18 mouse cellular contexts compared by ENCODE assay signal in the genomic region with DNA sequence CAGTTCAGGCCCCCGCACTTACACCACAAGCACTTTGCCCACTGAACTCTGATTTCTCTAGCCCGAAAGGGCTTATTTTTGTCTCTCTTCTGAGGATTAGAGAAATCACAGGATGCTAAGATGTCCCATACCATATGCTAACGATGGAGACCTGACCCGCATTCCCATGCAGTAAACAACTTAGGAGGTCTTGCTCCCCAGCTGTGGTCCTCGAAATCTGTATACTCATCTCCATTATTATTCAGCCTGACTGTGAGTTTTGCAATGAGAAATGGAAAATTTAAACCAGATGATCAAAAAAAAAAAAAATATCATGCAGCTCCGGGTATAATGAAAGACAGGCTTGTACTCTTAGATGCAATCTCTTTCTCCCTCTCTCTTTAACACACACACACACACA. TPM values are rescaled to one million over a fixed set of nuclear protein-coding genes. Genes with fewer than 3 reads are reported as not detected.
A peak's percentile ranks its signal among the peaks of the same experiment; 100 is the strongest.
DNase-seq lines count a peak whose midpoint lies in the region; ATAC-seq and TF ChIP-seq lines count a peak whose summit lies in the region.
"Had no signal": no experiment of that assay in that cellular context is flagged by ENCODE, and none has a peak within 500 bp of the region (broad histone marks: within the 10 kb centered on the region; RNA-seq: fewer than 3 reads in every experiment).

No protein-coding gene starts in this region.

- no peaks in the 10 kb centered on the region for H3K9me3 ChIP-seq in forebrain, embryonic 12.5 days
- H3K9me3 ChIP-seq in forebrain, embryonic 11.5 days (ENCODE audit: control insufficient read depth, low read length), result no peaks in the 10 kb centered on the region
- no peaks in the 10 kb centered on the region for H3K9me3 ChIP-seq in limb, embryonic 11.5 days (ENCODE audit: control insufficient read depth, low read length)
- H3K9me3 ChIP-seq in limb, embryonic 10.5 days (replicated peaks), result no peaks in the 10 kb centered on the region
- no peaks in the 10 kb centered on the region for H3K9me3 ChIP-seq in embryonic facial prominence, embryonic 11.5 days (replicated peaks; ENCODE audit: control insufficient read depth, low read length)
- no peaks in the 10 kb centered on the region for H3K9me3 ChIP-seq in embryonic facial prominence, embryonic 15.5 days (replicated peaks)
- H3K9me3 ChIP-seq in liver, postnatal 0 days (ENCODE audit: low read length), result no peaks in the 10 kb centered on the region; the same call in 1 of the 2 replicates
- H3K9me3 ChIP-seq: forebrain, embryonic 15.5 days had no signal

- no peaks in the 10 kb centered on the region for H3K27me3 ChIP-seq in forebrain, embryonic 12.5 days
- no peaks in the 10 kb centered on the region for H3K27me3 ChIP-seq in forebrain, embryonic 11.5 days (ENCODE audit: control insufficient read depth, insufficient read depth, low read length)
- no peaks in the 10 kb centered on the region for H3K27me3 ChIP-seq in limb, embryonic 11.5 days (ENCODE audit: control insufficient read depth, insufficient read depth, low read length)
- no peaks in the 10 kb centered on the region for H3K27me3 ChIP-seq in limb, embryonic 10.5 days (ENCODE audit: low read depth, poor library complexity, severe bottlenecking)
- no peaks in the 10 kb centered on the region for H3K27me3 ChIP-seq in embryonic facial prominence, embryonic 11.5 days (ENCODE audit: control insufficient read depth, insufficient read depth, low read length)
- H3K27me3 ChIP-seq in embryonic facial prominence, embryonic 15.5 days, result no peaks in the 10 kb centered on the region
- H3K27me3 ChIP-seq in liver, postnatal 0 days (ENCODE audit: insufficient read depth, low read length), result no peaks in the 10 kb centered on the region
- H3K27me3 ChIP-seq: forebrain, embryonic 15.5 days had no signal

- no peaks in the 10 kb centered on the region for H3K36me3 ChIP-seq in forebrain, embryonic 12.5 days (replicated peaks)
- H3K36me3 ChIP-seq in forebrain, embryonic 11.5 days (ENCODE audit: control insufficient read depth, insufficient read depth, low read length), result no peaks in the 10 kb centered on the region
- H3K36me3 ChIP-seq in limb, embryonic 11.5 days (ENCODE audit: control insufficient read depth, insufficient read depth, low read length), result no peaks in the 10 kb centered on the region
- no peaks in the 10 kb centered on the region for H3K36me3 ChIP-seq in limb, embryonic 10.5 days
- H3K36me3 ChIP-seq in embryonic facial prominence, embryonic 11.5 days (replicated peaks; ENCODE audit: control insufficient read depth, insufficient read depth, low read depth, low read length), result no peaks in the 10 kb centered on the region
- no peaks in the 10 kb centered on the region for H3K36me3 ChIP-seq in embryonic facial prominence, embryonic 15.5 days
- H3K36me3 ChIP-seq in liver, postnatal 0 days (replicated peaks; ENCODE audit: insufficient read depth, low read length), result no peaks in the 10 kb centered on the region
- H3K36me3 ChIP-seq: forebrain, embryonic 15.5 days had no signal

- H3K9ac ChIP-seq in forebrain, embryonic 12.5 days, result no peak overlapping the region
- no peak overlapping the region for H3K9ac ChIP-seq in forebrain, embryonic 11.5 days (ENCODE audit: low read length)
- no peak overlapping the region for H3K9ac ChIP-seq in limb, embryonic 11.5 days (ENCODE audit: low read length)
- no peak overlapping the region for H3K9ac ChIP-seq in embryonic facial prominence, embryonic 11.5 days (replicated peaks; ENCODE audit: low read length)
- H3K9ac ChIP-seq in embryonic facial prominence, embryonic 15.5 days, result no peak overlapping the region
- H3K9ac ChIP-seq in liver, postnatal 0 days (replicated peaks), result no peak overlapping the region
- H3K9ac ChIP-seq: forebrain, embryonic 15.5 days had no signal

- peaks cover 10% of the 10 kb centered on the region for H3K4me1 ChIP-seq in forebrain, embryonic 12.5 days
- H3K4me1 ChIP-seq in forebrain, embryonic 11.5 days (replicated peaks; ENCODE audit: control insufficient read depth, insufficient read depth, low read length), result no peaks in the 10 kb centered on the region
- peaks cover 3% of the 10 kb centered on the region; the same call in 1 of the 2 replicates for H3K4me1 ChIP-seq in limb, embryonic 11.5 days (ENCODE audit: control insufficient read depth, insufficient read depth, low read length)
- H3K4me1 ChIP-seq in limb, embryonic 10.5 days, result peaks cover 26% of the 10 kb centered on the region
- H3K4me1 ChIP-seq in embryonic facial prominence, embryonic 11.5 days (ENCODE audit: control insufficient read depth, insufficient read depth, low read length), result no peaks in the 10 kb centered on the region
- peaks cover 26% of the 10 kb centered on the region for H3K4me1 ChIP-seq in embryonic facial prominence, embryonic 15.5 days
- H3K4me1 ChIP-seq in liver, postnatal 0 days (ENCODE audit: insufficient read depth), result 0 out of 2 replicates have a peak, but pooled peaks cover 3% of the 10 kb centered on the region

- no peak overlapping the region for H3K4me2 ChIP-seq in forebrain, embryonic 12.5 days
- H3K4me2 ChIP-seq in forebrain, embryonic 11.5 days (ENCODE audit: low read depth, low read length, severe bottlenecking), result no peak overlapping the region
- H3K4me2 ChIP-seq in limb, embryonic 11.5 days (ENCODE audit: low read depth, severe bottlenecking), result no peak overlapping the region
- no peak overlapping the region for H3K4me2 ChIP-seq in embryonic facial prominence, embryonic 11.5 days (ENCODE audit: low read depth, low read length)
- no peak overlapping the region for H3K4me2 ChIP-seq in embryonic facial prominence, embryonic 15.5 days (replicated peaks)
- no peak overlapping the region for H3K4me2 ChIP-seq in liver, postnatal 0 days (ENCODE audit: low read depth, low read length)
- H3K4me2 ChIP-seq: forebrain, embryonic 15.5 days had no signal

- H3K4me3 ChIP-seq in forebrain, embryonic 12.5 days (replicated peaks), result no peak overlapping the region
- H3K4me3 ChIP-seq in forebrain, embryonic 11.5 days (ENCODE audit: low read depth, low read length), result no peak overlapping the region
- H3K4me3 ChIP-seq in limb, embryonic 11.5 days (ENCODE audit: low read depth, low read length), result no peak overlapping the region
- H3K4me3 ChIP-seq in limb, embryonic 10.5 days, result no peak overlapping the region
- H3K4me3 ChIP-seq in embryonic facial prominence, embryonic 11.5 days (ENCODE audit: low read depth, low read length), result no peak overlapping the region
- H3K4me3 ChIP-seq in embryonic facial prominence, embryonic 15.5 days (replicated peaks), result no peak overlapping the region
- H3K4me3 ChIP-seq in liver, postnatal 0 days (ENCODE audit: low read depth, low read length), result no peak overlapping the region
- H3K4me3 ChIP-seq: forebrain, embryonic 15.5 days; heart, adult 2 months had no signal

- no peak for ATAC-seq in forebrain, embryonic 12.5 days (ENCODE audit: low FRiP score)
- ATAC-seq in forebrain, embryonic 11.5 days (replicated peaks; ENCODE audit: low FRiP score), result no peak
- 0 out of 2 replicates have a peak, but pooled peaks have one; percentile 35 for ATAC-seq in limb, embryonic 11.5 days (ENCODE audit: insufficient number of reproducible peaks, low FRiP score, low TSS enrichment, low read depth)
- ATAC-seq in embryonic facial prominence, embryonic 11.5 days (replicated peaks; ENCODE audit: insufficient number of reproducible peaks, low FRiP score, low TSS enrichment, low read depth), result peak; percentile 49; the same call in 1 of the 2 replicates
- ATAC-seq in embryonic facial prominence, embryonic 15.5 days (ENCODE audit: insufficient number of reproducible peaks, low FRiP score, low TSS enrichment, low read depth), result peak; percentile 76
- ATAC-seq in liver, postnatal 0 days, result no peak
- ATAC-seq: forebrain, embryonic 15.5 days; intestine, embryonic 16.5 days had no signal

- 0 out of 2 replicates have a peak overlapping the region, but pooled peaks have one; percentile 25 for H3K27ac ChIP-seq in forebrain, embryonic 12.5 days
- no peak overlapping the region for H3K27ac ChIP-seq in forebrain, embryonic 11.5 days (ENCODE audit: low read depth, low read length)
- H3K27ac ChIP-seq in limb, embryonic 11.5 days (replicated peaks; ENCODE audit: low read depth, low read length), result no peak overlapping the region
- no peak overlapping the region for H3K27ac ChIP-seq in limb, embryonic 10.5 days
- no peak overlapping the region for H3K27ac ChIP-seq in embryonic facial prominence, embryonic 11.5 days (replicated peaks; ENCODE audit: low read depth, low read length)
- H3K27ac ChIP-seq in embryonic facial prominence, embryonic 15.5 days (replicated peaks), result peak overlapping the region; percentile 70
- H3K27ac ChIP-seq in liver, postnatal 0 days (ENCODE audit: low read depth), result no peak overlapping the region
- H3K27ac ChIP-seq: forebrain, embryonic 15.5 days; heart, adult 2 months had no signal

- TF ChIP-seq CTCF in liver, postnatal 0 days (IDR thresholded peaks at IDR 0.05; ENCODE audit: low read depth), result no peak

- TF ChIP-seq EP300 in liver, postnatal 0 days (IDR thresholded peaks at IDR 0.05; ENCODE audit: low read depth), result no peak

- no peak for DNase-seq in forebrain, embryonic 11.5 days (ENCODE audit: low spot score)
- DNase-seq in limb, embryonic 11.5 days (ENCODE audit: low spot score), result no peak
- no peak for DNase-seq in limb, embryonic 10.5 days (ENCODE audit: low spot score)
- peak; percentile 62 for DNase-seq in embryonic facial prominence, embryonic 11.5 days (ENCODE audit: low spot score)
- no peak for DNase-seq in liver, postnatal 0 days
- no peak for DNase-seq in gastrocnemius, postnatal 14 days
- DNase-seq: adrenal gland, adult 2 months; adrenal gland, postnatal 25 days; cerebellum, adult 2 months; cerebellum, postnatal 10 days; heart, adult 2 months; heart, postnatal 36 days; kidney, adult 2 months had no signal

- intact Hi-C loops in gastrocnemius, postnatal 14 days (cut with DNase I; ENCODE audit: low total_unique reads), result loop anchor here (10.0 kb wide), 1 partner anchor 296 kb away; no protein-coding TSS in a partner anchor

- WGBS in forebrain, embryonic 12.5 days, result 75% methylated on average over 6 of the region's 6 CpGs
- WGBS in forebrain, embryonic 11.5 days, result 73% methylated on average over 6 of the region's 6 CpGs
- WGBS in limb, embryonic 11.5 days, result 45% methylated on average over 6 of the region's 6 CpGs
- WGBS in limb, embryonic 10.5 days, result 64% methylated on average over 6 of the region's 6 CpGs
- 44% methylated on average over 6 of the region's 6 CpGs for WGBS in embryonic facial prominence, embryonic 11.5 days
- 29% methylated on average over 6 of the region's 6 CpGs for WGBS in embryonic facial prominence, embryonic 15.5 days
- 78% methylated on average over 6 of the region's 6 CpGs for WGBS in liver, postnatal 0 days (ENCODE audit: insufficient replicate concordance)

RNA-seq across cellular contexts. Expression of a gene that starts 35.3 kb away (rescaled TPM):
- polyA plus RNA-seq in forebrain, embryonic 12.5 days (2016; fragmentation: Nextera tagmentation; extraction: Ambion mirVana), result 2.5 and 3.3 TPM in 2 replicates
- 3.0 and 3.6 TPM in 2 replicates for polyA plus RNA-seq in forebrain, embryonic 11.5 days (2014; fragmentation: Nextera tagmentation; extraction: Ambion mirVana)
- polyA plus RNA-seq in limb, embryonic 11.5 days (2014; fragmentation: Nextera tagmentation; extraction: Ambion mirVana), result 6.6 and 7.8 TPM in 2 replicates
- 7.1 and 7.8 TPM in 2 replicates for polyA plus RNA-seq in limb, embryonic 10.5 days (2016; fragmentation: Nextera tagmentation; extraction: Ambion mirVana)
- 4.8 and 6.2 TPM in 2 replicates for polyA plus RNA-seq in embryonic facial prominence, embryonic 11.5 days (2014; fragmentation: Nextera tagmentation; extraction: Ambion mirVana)
- 7.6 and 8.7 TPM in 2 replicates for polyA plus RNA-seq in embryonic facial prominence, embryonic 15.5 days (2015; fragmentation: Nextera tagmentation; extraction: Ambion mirVana)
- polyA plus RNA-seq in liver, postnatal 0 days (2015; fragmentation: Nextera tagmentation; extraction: Ambion mirVana), result 41.0 and 42.0 TPM in 2 replicates
- total RNA-seq in gastrocnemius, postnatal 14 days (2021), result 10 to 100 TPM; 27.2 to 33.8 TPM

RNA-seq across cellular contexts. Expression of a gene that starts 38.4 kb away (rescaled TPM):
- 2.9 and 4.0 TPM in 2 replicates for polyA plus RNA-seq in forebrain, embryonic 12.5 days (2016; fragmentation: Nextera tagmentation; extraction: Ambion mirVana)
- 3.9 and 4.6 TPM in 2 replicates for polyA plus RNA-seq in forebrain, embryonic 11.5 days (2014; fragmentation: Nextera tagmentation; extraction: Ambion mirVana)
- polyA plus RNA-seq in limb, embryonic 11.5 days (2014; fragmentation: Nextera tagmentation; extraction: Ambion mirVana), result 1.6 and 2.3 TPM in 2 replicates
- polyA plus RNA-seq in limb, embryonic 10.5 days (2016; fragmentation: Nextera tagmentation; extraction: Ambion mirVana), result 1.4 and 4.0 TPM in 2 replicates
- 2.4 and 3.0 TPM in 2 replicates for polyA plus RNA-seq in embryonic facial prominence, embryonic 11.5 days (2014; fragmentation: Nextera tagmentation; extraction: Ambion mirVana)
- 57.3 and 60.1 TPM in 2 replicates for polyA plus RNA-seq in embryonic facial prominence, embryonic 15.5 days (2015; fragmentation: Nextera tagmentation; extraction: Ambion mirVana)
- 2.6 and 3.2 TPM in 2 replicates for polyA plus RNA-seq in liver, postnatal 0 days (2015; fragmentation: Nextera tagmentation; extraction: Ambion mirVana)
- 1 to 10 TPM; 7.5 to 8.8 TPM for total RNA-seq in gastrocnemius, postnatal 14 days (2021)
- total RNA-seq: CH12.LX had no signal

Comparison
In these comparisons a context has a peak if more than half of its experiments do, and no peak if none do; other contexts are left out.
1. H3K27ac ChIP-seq: peak in forebrain, embryonic 12.5 days (single experiment) and embryonic facial prominence, embryonic 15.5 days (single experiment); none in forebrain, embryonic 11.5 days (single experiment), limb, embryonic 11.5 days (single experiment), limb, embryonic 10.5 days (single experiment), embryonic facial prominence, embryonic 11.5 days (single experiment) and liver, postnatal 0 days (single experiment).
2. RNA of a gene that starts 38.4 kb away (polyA plus RNA-seq): 57.3 to 60.1 TPM in embryonic facial prominence, embryonic 15.5 days; 3.9 to 4.6 TPM in forebrain, embryonic 11.5 days, 2.9 to 4.0 TPM in forebrain, embryonic 12.5 days, 2.6 to 3.2 TPM in liver, postnatal 0 days, 2.4 to 3.0 TPM in embryonic facial prominence, embryonic 11.5 days, 1.6 to 2.3 TPM in limb, embryonic 11.5 days and 1.4 to 4.0 TPM in limb, embryonic 10.5 days; every median in the first group is over 10 times any median in the second.
3. ATAC-seq: peak in limb, embryonic 11.5 days (single experiment), embryonic facial prominence, embryonic 11.5 days (single experiment) and embryonic facial prominence, embryonic 15.5 days (single experiment); none in forebrain, embryonic 12.5 days (single experiment), forebrain, embryonic 11.5 days (single experiment) and liver, postnatal 0 days (single experiment).